Mouse (Mus musculus) lung, embryonic 15.5 days (tissue): ENCODE results near the gene Slc5a10. TPM values are rescaled to one million over a fixed set of nuclear protein-coding genes. Genes with fewer than 3 reads are reported as not detected.

Source experiments
- ATAC-seq: fragments of 200-750 bp; cut with Nextera tagmentation; 2 replicates; pipeline ENCODE4 v1.8.0; 2017; ENCODE audit warnings: moderate number of reproducible peaks, borderline replicate concordance; ENCODE audit not compliant: low FRiP score, low TSS enrichment; ENCODE audit errors: extremely low read depth
- H3K27ac ChIP-seq: fragments of 300-500 bp; sonication (generic); 2 replicates; pipeline ENCODE4 v1.5.1; 2015; ENCODE audit warnings: moderate library complexity, mild to moderate bottlenecking, inconsistent platforms
- H3K27me3 ChIP-seq: fragments of 300-500 bp; sonication (generic); 2 replicates; pipeline ENCODE4 v1.6.1; 2015; ENCODE audit warnings: inconsistent platforms
- H3K36me3 ChIP-seq: fragments of 300-500 bp; sonication (generic); 2 replicates; pipeline ENCODE4 v1.6.1; 2015; ENCODE audit warnings: inconsistent platforms
- H3K4me1 ChIP-seq: fragments of 300-500 bp; sonication (generic); 2 replicates; pipeline ENCODE4 v1.6.1; 2015; ENCODE audit warnings: inconsistent platforms
- H3K4me2 ChIP-seq: fragments of 300-500 bp; sonication (generic); 2 replicates; pipeline ENCODE4 v1.6.1; 2015; ENCODE audit warnings: inconsistent platforms, mild to moderate bottlenecking, moderate library complexity
- H3K4me3 ChIP-seq: fragments of 300-500 bp; sonication (generic); 2 replicates; pipeline ENCODE4 v1.5.1; 2015; ENCODE audit warnings: mild to moderate bottlenecking, inconsistent platforms
- H3K9ac ChIP-seq: fragments of 300-500 bp; sonication (generic); 2 replicates; pipeline ENCODE4 v1.6.1; 2015; ENCODE audit warnings: inconsistent platforms
- H3K9me3 ChIP-seq: fragments of 300-500 bp; sonication (generic); 2 replicates; pipeline ENCODE4 v1.6.1; 2016; ENCODE audit warnings: inconsistent platforms
- WGBS: fragments of 180-500 bp; shearing (Covaris S2); methylation state at CpG from one replicate; pipeline ENCODE4 v1.1.7; 2015; 5-methylcytosine and 5-hydroxymethylcytosine counted together
- polyA plus RNA-seq: library from polyadenylated mRNA; unstranded; fragments of >200 nt; fragmentation: Nextera tagmentation; extraction: Ambion mirVana; gene quantifications from 2 replicates; pipeline ENCODE4 v1.2.1, GENCODE M21; 2015

The Slc5a10 gene
- polyA plus RNA-seq, 1 experiment from 2014 or later: not detected

GRCm38 (mm10) chr11:61701696-61702095 lies 18.9 kb downstream of the Slc5a10 start:
- 70% methylated on average over 5 of the region's 5 CpGs for WGBS
- Histone ChIP-seq H3K36me3 (no peaks in the 10 kb centered on the region), H3K4me3 (no peak overlapping the region), H3K27me3 (no peaks in the 10 kb centered on the region), H3K9ac (no peak overlapping the region), H3K4me2 (no peak overlapping the region), H3K9me3 (no peaks in the 10 kb centered on the region), H3K4me1 (no peaks in the 10 kb centered on the region), H3K27ac (no peak overlapping the region)
- ATAC-seq: no peak

- ATAC-seq: no peak
- Histone ChIP-seq H3K9ac (no peak overlapping the region), H3K27me3 (no peaks in the 10 kb centered on the region), H3K4me2 (no peak overlapping the region), H3K4me3 (no peak overlapping the region), H3K36me3 (no peaks in the 10 kb centered on the region), H3K27ac (no peak overlapping the region), H3K9me3 (no peaks in the 10 kb centered on the region), H3K4me1 (no peaks in the 10 kb centered on the region)
- WGBS: 56% methylated on average over 4 of the region's 4 CpGs
Measured at GRCm38 (mm10) chr11:61699933-61700332, 20.7 kb downstream of the Slc5a10 start.

- Histone ChIP-seq H3K4me3 (no peak overlapping the region), H3K4me2 (no peak overlapping the region), H3K9ac (no peak overlapping the region), H3K36me3 (no peaks in the 10 kb centered on the region), H3K27ac (no peak overlapping the region), H3K4me1 (no peaks in the 10 kb centered on the region), H3K27me3 (no peaks in the 10 kb centered on the region), H3K9me3 (no peaks in the 10 kb centered on the region)
- WGBS: 67% methylated on average over 5 of the region's 5 CpGs
- no peak for ATAC-seq
Measured at GRCm38 (mm10) chr11:61699460-61699859, 21.2 kb downstream of the Slc5a10 start.

- no peaks in the 10 kb centered on the region for H3K27me3 ChIP-seq
- no peak overlapping the region for H3K27ac ChIP-seq
- no peaks in the 10 kb centered on the region for H3K4me1 ChIP-seq
- ATAC-seq: no peak
- H3K9ac ChIP-seq: no peak overlapping the region
- no peak overlapping the region for H3K4me2 ChIP-seq
- no peak overlapping the region for H3K4me3 ChIP-seq
- no peaks in the 10 kb centered on the region for H3K36me3 ChIP-seq
- no peaks in the 10 kb centered on the region for H3K9me3 ChIP-seq
Measured at GRCm38 (mm10) chr11:61698852-61699251, 21.8 kb downstream of the Slc5a10 start.

GRCm38 (mm10) chr11:61692996-61693395 lies 27.6 kb downstream of the Slc5a10 start:
- Histone ChIP-seq H3K9ac (no peak overlapping the region), H3K27ac (no peak overlapping the region), H3K4me1 (no peaks in the 10 kb centered on the region), H3K27me3 (no peaks in the 10 kb centered on the region), H3K4me3 (no peak overlapping the region), H3K36me3 (no peaks in the 10 kb centered on the region), H3K9me3 (no peaks in the 10 kb centered on the region), H3K4me2 (no peak overlapping the region)
- ATAC-seq: no peak
- WGBS: 87% methylated on average over 5 of the region's 5 CpGs

GRCm38 (mm10) chr11:61687595-61687994 lies 33.0 kb downstream of the Slc5a10 start:
- no peak overlapping the region for H3K4me3 ChIP-seq
- H3K27me3 ChIP-seq: peaks cover 32% of the 10 kb centered on the region
- ATAC-seq: no peak
- no peaks in the 10 kb centered on the region for H3K9me3 ChIP-seq
- no peak overlapping the region for H3K4me2 ChIP-seq
- WGBS: 30% methylated on average over 2 of the region's 2 CpGs
- H3K27ac ChIP-seq: no peak overlapping the region
- no peaks in the 10 kb centered on the region for H3K36me3 ChIP-seq
- no peak overlapping the region for H3K9ac ChIP-seq
- H3K4me1 ChIP-seq: peaks cover 19% of the 10 kb centered on the region

GRCm38 (mm10) chr11:61686906-61687453 lies 33.6 kb downstream of the Slc5a10 start:
- Histone ChIP-seq H3K9me3 (no peaks in the 10 kb centered on the region), H3K9ac (no peak overlapping the region), H3K27me3 (peaks cover 34% of the 10 kb centered on the region), H3K4me3 (no peak overlapping the region), H3K4me1 (peaks cover 19% of the 10 kb centered on the region), H3K36me3 (no peaks in the 10 kb centered on the region), H3K4me2 (no peak overlapping the region), H3K27ac (no peak overlapping the region)
- 44% methylated on average over 10 of the region's 10 CpGs for WGBS
- no peak for ATAC-seq

- no peak overlapping the region for H3K27ac ChIP-seq
- no peak for ATAC-seq
Measured at GRCm38 (mm10) chr11:61686141-61686540, 34.5 kb downstream of the Slc5a10 start.

GRCm38 (mm10) chr11:61685119-61685725 lies 35.4 kb downstream of the Slc5a10 start:
- Histone ChIP-seq H3K27me3 (peaks cover 34% of the 10 kb centered on the region), H3K4me1 (peaks cover 19% of the 10 kb centered on the region), H3K4me2 (peak overlapping the region; percentile 73), H3K9me3 (no peaks in the 10 kb centered on the region), H3K4me3 (peak overlapping the region; percentile 47), H3K36me3 (no peaks in the 10 kb centered on the region), H3K9ac (no peak overlapping the region), H3K27ac (peak overlapping the region; percentile 53; the same call in 1 of the 2 replicates)
- 0 out of 2 replicates have a peak, but pooled peaks have one; percentile 10 for ATAC-seq
- 49% methylated on average over 8 of the region's 8 CpGs for WGBS

More at GRCm38 (mm10) chr11:61686141-61686540, 34.5 kb downstream of the Slc5a10 start:
- peaks cover 34% of the 10 kb centered on the region for H3K27me3 ChIP-seq
- H3K9ac ChIP-seq: no peak overlapping the region
- H3K4me1 ChIP-seq: peaks cover 19% of the 10 kb centered on the region
- WGBS: 34% methylated on average over 2 of the region's 2 CpGs
- H3K4me3 ChIP-seq: no peak overlapping the region
- no peaks in the 10 kb centered on the region for H3K36me3 ChIP-seq
- H3K4me2 ChIP-seq: no peak overlapping the region
- H3K9me3 ChIP-seq: no peaks in the 10 kb centered on the region

- Histone ChIP-seq H3K36me3 (no peaks in the 10 kb centered on the region), H3K9ac (peak within 1 kb of the TSS; percentile 37), H3K27ac (peak within 1 kb of the TSS; percentile 53; the same call in 1 of the 2 replicates), H3K4me2 (peak within 1 kb of the TSS; percentile 73), H3K4me1 (peaks cover 19% of the 10 kb centered on the region), H3K9me3 (no peaks in the 10 kb centered on the region), H3K4me3 (peak within 1 kb of the TSS; percentile 47), H3K27me3 (peaks cover 34% of the 10 kb centered on the region)
- peak; percentile 55 for ATAC-seq
- 3% methylated on average over 76 of the region's 76 CpGs for WGBS
Measured at GRCm38 (mm10) chr11:61683907-61684731, 36.5 kb downstream of the Slc5a10 start, which contains the start of gene Fam83g. Gene Fam83g, plus strand, starts transcription at chr11:61684091.

- ATAC-seq: no peak
- H3K4me2 ChIP-seq: no peak overlapping the region
- H3K36me3 ChIP-seq: no peaks in the 10 kb centered on the region
- no peak overlapping the region for H3K4me3 ChIP-seq
- H3K9ac ChIP-seq: no peak overlapping the region
- no peaks in the 10 kb centered on the region for H3K9me3 ChIP-seq
- WGBS: 62% methylated on average over 4 of the region's 4 CpGs
- peaks cover 19% of the 10 kb centered on the region for H3K27me3 ChIP-seq
- no peak overlapping the region for H3K27ac ChIP-seq
- peaks cover 16% of the 10 kb centered on the region for H3K4me1 ChIP-seq
Measured at GRCm38 (mm10) chr11:61679091-61679866, 41.3 kb downstream of the Slc5a10 start.
